Mouse (Mus musculus) brain, embryonic 14.5 days (tissue): ENCODE results near the gene Lin7a.

Experiments
- CTCF ChIP-seq: fragments of 200-500 bp; IDR thresholded peaks from 2 replicates; pipeline ENCODE4 v1.5.1; 2012; ENCODE audit warnings: inconsistent platforms, mild to moderate bottlenecking, moderate library complexity, borderline replicate concordance; ENCODE audit not compliant: insufficient read depth, insufficient read length; ENCODE audit errors: extremely low read depth
- POLR2A ChIP-seq: fragments of 200-500 bp; IDR thresholded peaks from 2 replicates; pipeline ENCODE4 v1.6.1; 2012; ENCODE audit warnings: mild to moderate bottlenecking, inconsistent platforms, borderline replicate concordance; ENCODE audit not compliant: poor library complexity, insufficient read depth, insufficient read length, severe bottlenecking; ENCODE audit errors: extremely low read depth

GRCm38 (mm10) chr10:107230081-107230850 is 41.2 kb upstream of the Lin7a start:
- TF ChIP-seq CTCF (no peak), POLR2A (no peak)
